Mouse (Mus musculus) intestine, postnatal 0 days (tissue): ENCODE data around the gene Pigr. TPM values are rescaled to one million over a fixed set of nuclear protein-coding genes. Genes with fewer than 3 reads are reported as not detected.

Experiments used
- ATAC-seq: fragments of 200-750 bp; cut with Nextera tagmentation; 2 replicates; pipeline ENCODE4 v1.8.0; 2017; ENCODE audit warnings: mild to moderate bottlenecking, moderate TSS enrichment, moderate library complexity
- H3K27ac ChIP-seq: fragments of 300-500 bp; sonication (generic); 2 replicates; pipeline ENCODE4 v1.5.1; 2014; ENCODE audit warnings: mild to moderate bottlenecking, low read depth, low read length, moderate library complexity
- H3K27me3 ChIP-seq: fragments of 300-500 bp; sonication (generic); replicated peaks from 2 replicates; pipeline ENCODE4 v1.6.1; 2014; ENCODE audit warnings: low read length, mixed read lengths; ENCODE audit not compliant: control insufficient read depth, insufficient read depth
- H3K36me3 ChIP-seq: fragments of 300-500 bp; sonication (generic); 2 replicates; pipeline ENCODE4 v1.6.1; 2014; ENCODE audit warnings: mild to moderate bottlenecking, moderate library complexity; ENCODE audit not compliant: control insufficient read depth, insufficient read depth
- H3K4me1 ChIP-seq: fragments of 300-500 bp; sonication (generic); replicated peaks from 2 replicates; pipeline ENCODE4 v1.6.1; 2014; ENCODE audit warnings: antibody characterized with exemption, low read length, mixed read lengths; ENCODE audit not compliant: control insufficient read depth, insufficient read depth
- H3K4me2 ChIP-seq: fragments of 300-500 bp; sonication (generic); replicated peaks from 2 replicates; pipeline ENCODE4 v1.6.1; 2014; ENCODE audit warnings: low read depth, mild to moderate bottlenecking, moderate library complexity
- H3K4me3 ChIP-seq: fragments of 300-500 bp; sonication (generic); 2 replicates; pipeline ENCODE4 v1.5.1; 2014; ENCODE audit warnings: low read depth, low read length
- H3K9ac ChIP-seq: fragments of 300-500 bp; sonication (generic); 2 replicates; pipeline ENCODE4 v1.6.1; 2014; ENCODE audit warnings: mild to moderate bottlenecking, low read depth, low read length
- H3K9me3 ChIP-seq: fragments of 300-500 bp; sonication (generic); 2 replicates; pipeline ENCODE4 v1.6.1; 2016; ENCODE audit warnings: mixed run types; ENCODE audit not compliant: control insufficient read depth
- CTCF ChIP-seq: sonication (generic); IDR thresholded peaks from 2 replicates; pipeline ENCODE4 v1.5.1; 2016; ENCODE audit warnings: low read depth, mild to moderate bottlenecking, control low read depth, antibody characterized with exemption, moderate library complexity
- WGBS: fragments of 180-500 bp; shearing (Covaris S2); extraction: QIAGEN DNeasy Blood & Tissue Kit; methylation state at CpG from one replicate; pipeline ENCODE4 v1.1.7; 2014; 5-methylcytosine and 5-hydroxymethylcytosine counted together
- polyA plus RNA-seq: library from polyadenylated mRNA; unstranded; fragments of >200 nt; fragmentation: Nextera tagmentation; extraction: Ambion mirVana; gene quantifications from 2 replicates; pipeline ENCODE4 v1.2.1, GENCODE M21; 2015

The Pigr gene
- polyA plus RNA-seq, 1 experiment from 2014 or later: 14.0 TPM

DNA sequence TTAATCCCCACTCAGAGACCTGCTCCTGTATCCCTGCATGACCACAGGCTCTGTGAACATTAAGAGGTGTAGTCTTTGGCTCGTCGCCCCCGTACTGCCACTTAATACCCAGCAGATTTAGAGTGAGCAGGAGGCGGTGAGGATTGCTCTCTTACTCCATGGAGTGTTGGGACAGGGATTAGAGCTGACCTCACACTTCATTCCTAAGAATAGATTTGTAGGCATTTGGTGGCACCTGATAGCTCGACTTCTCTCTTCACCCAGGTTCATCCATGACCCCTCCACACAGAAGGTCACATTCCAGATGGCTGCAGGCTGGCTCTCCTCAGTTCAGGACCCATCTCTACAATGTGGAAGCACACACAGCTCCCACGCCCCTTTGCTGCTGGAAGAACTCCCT is 22.2 kb upstream of the Pigr start:
- ATAC-seq: no peak
- no peaks in the 10 kb centered on the region for H3K36me3 ChIP-seq
- no peak overlapping the region for H3K4me2 ChIP-seq
- no peaks in the 10 kb centered on the region for H3K9me3 ChIP-seq
- H3K4me1 ChIP-seq: no peaks in the 10 kb centered on the region
- TF ChIP-seq CTCF: no peak
- H3K27ac ChIP-seq: no peak overlapping the region
- 65% methylated on average over 6 of the region's 6 CpGs for WGBS
- no peaks in the 10 kb centered on the region for H3K27me3 ChIP-seq
- no peak overlapping the region for H3K9ac ChIP-seq
- no peak overlapping the region for H3K4me3 ChIP-seq

DNA sequence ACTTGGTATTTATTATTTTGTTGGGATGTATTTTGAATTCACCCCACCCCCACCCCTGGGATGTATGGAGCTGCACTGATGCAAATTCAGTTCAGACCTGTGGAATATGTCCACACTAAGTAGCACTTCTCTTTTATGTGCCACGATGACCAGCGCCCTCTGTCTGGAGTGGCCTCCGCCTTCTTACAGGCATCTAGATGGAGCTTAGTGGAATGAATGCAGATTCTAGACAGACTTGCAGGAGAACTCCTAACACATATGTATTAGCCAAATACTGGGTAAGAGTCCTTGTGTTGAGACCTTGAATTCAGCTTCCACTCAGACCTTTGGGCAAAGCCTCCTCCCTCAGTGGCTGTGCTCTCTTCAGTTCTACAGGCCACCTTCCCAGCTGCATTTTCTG is 15.6 kb upstream of the Pigr start:
- ATAC-seq: no peak
- H3K9me3 ChIP-seq: no peaks in the 10 kb centered on the region
- H3K27me3 ChIP-seq: no peaks in the 10 kb centered on the region
- H3K27ac ChIP-seq: no peak overlapping the region
- H3K4me1 ChIP-seq: no peaks in the 10 kb centered on the region
- no peaks in the 10 kb centered on the region for H3K36me3 ChIP-seq
- no peak overlapping the region for H3K4me3 ChIP-seq
- TF ChIP-seq CTCF: no peak
- H3K9ac ChIP-seq: no peak overlapping the region
- WGBS: 81% methylated on average over 3 of the region's 3 CpGs
- H3K4me2 ChIP-seq: no peak overlapping the region

- no peak for ATAC-seq
- WGBS: 77% methylated on average over 17 of the region's 17 CpGs
- TF ChIP-seq CTCF: no peak
These were observed 15.2 kb upstream of the Pigr start for GRCm38 (mm10) chr1:130811316-130811715.

GRCm38 (mm10) chr1:130819737-130820136 is 6.7 kb upstream of the Pigr start:
- 83% methylated on average over 1 of the region's 1 CpGs for WGBS
- H3K4me1 ChIP-seq: 0 out of 2 replicates have a peak, but pooled peaks cover 6% of the 10 kb centered on the region
- no peak for TF ChIP-seq CTCF

More at GRCm38 (mm10) chr1:130811316-130811715, 15.2 kb upstream of the Pigr start:
- Histone ChIP-seq H3K9me3 (no peaks in the 10 kb centered on the region), H3K36me3 (no peaks in the 10 kb centered on the region), H3K4me1 (no peaks in the 10 kb centered on the region), H3K27ac (no peak overlapping the region), H3K27me3 (no peaks in the 10 kb centered on the region), H3K4me3 (no peak overlapping the region), H3K9ac (no peak overlapping the region), H3K4me2 (no peak overlapping the region)

DNA sequence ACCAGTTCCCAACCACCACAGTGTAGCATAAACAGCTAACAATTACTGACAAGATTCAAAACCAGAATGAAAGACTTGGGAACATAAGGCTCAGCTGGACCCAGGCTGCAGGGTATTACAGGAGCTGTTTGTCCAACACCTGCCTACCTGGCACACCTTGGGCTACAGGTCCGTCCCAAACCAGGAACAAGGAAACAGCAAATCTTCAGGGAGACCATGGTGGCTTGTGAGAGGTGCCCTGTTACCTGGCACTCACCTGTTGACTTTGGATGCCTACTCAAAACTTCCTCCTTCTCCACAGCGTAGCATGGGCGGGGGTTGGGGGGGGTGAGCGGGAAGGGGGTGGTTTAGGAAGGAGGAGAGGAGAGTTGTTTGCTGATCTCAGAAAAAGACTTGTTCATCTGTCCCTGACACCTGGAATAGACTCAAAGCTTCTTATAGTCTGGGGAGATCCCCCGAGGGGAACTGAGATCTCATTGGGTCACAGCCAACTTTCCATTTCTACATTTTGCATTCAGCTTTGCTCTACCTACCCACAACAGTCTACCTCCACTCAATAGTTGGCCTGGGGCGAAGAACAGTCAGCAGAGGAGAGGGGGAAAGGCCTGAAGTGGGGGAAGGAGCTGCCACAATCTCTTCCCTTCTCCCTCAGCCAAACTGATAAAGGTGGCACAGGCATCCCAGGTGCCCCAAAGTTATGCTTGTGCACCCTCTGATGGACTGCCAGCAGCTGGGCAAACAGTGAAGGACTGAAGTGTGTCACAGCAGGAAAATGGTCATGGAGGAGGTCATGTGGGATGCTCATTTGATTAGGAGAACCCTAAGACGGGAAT is 6.0 kb upstream of the Pigr start:
- Histone ChIP-seq H3K27ac (0 out of 2 replicates have a peak overlapping the region, but pooled peaks have one; percentile 22), H3K27me3 (no peaks in the 10 kb centered on the region)
- ATAC-seq: peak; percentile 89

More at GRCm38 (mm10) chr1:130819737-130820136, 6.7 kb upstream of the Pigr start:
- H3K36me3 ChIP-seq: no peaks in the 10 kb centered on the region
- no peaks in the 10 kb centered on the region for H3K27me3 ChIP-seq
- H3K9me3 ChIP-seq: no peaks in the 10 kb centered on the region
- H3K27ac ChIP-seq: 0 out of 2 replicates have a peak overlapping the region, but pooled peaks have one; percentile 22
- no peak for ATAC-seq
- no peak overlapping the region for H3K4me3 ChIP-seq
- H3K9ac ChIP-seq: no peak overlapping the region
- H3K4me2 ChIP-seq: no peak overlapping the region

GRCm38 (mm10) chr1:130821149-130821471 is 5.4 kb upstream of the Pigr start:
- no peaks in the 10 kb centered on the region for H3K36me3 ChIP-seq
- ATAC-seq: no peak; the same call in 1 of the 2 replicates
- no peak overlapping the region for H3K4me2 ChIP-seq
- H3K4me1 ChIP-seq: 0 out of 2 replicates have a peak, but pooled peaks cover 9% of the 10 kb centered on the region
- no peaks in the 10 kb centered on the region for H3K27me3 ChIP-seq
- H3K9ac ChIP-seq: no peak overlapping the region
- 60% methylated on average over 2 of the region's 2 CpGs for WGBS
- H3K4me3 ChIP-seq: no peak overlapping the region
- H3K9me3 ChIP-seq: no peaks in the 10 kb centered on the region
- H3K27ac ChIP-seq: peak overlapping the region; percentile 36; the same call in 1 of the 2 replicates
- no peak for TF ChIP-seq CTCF

More for the DNA sequence above, 6.0 kb upstream of the Pigr start:
- Histone ChIP-seq H3K9me3 (no peaks in the 10 kb centered on the region), H3K4me3 (no peak overlapping the region), H3K9ac (no peak overlapping the region), H3K4me2 (no peak overlapping the region), H3K36me3 (no peaks in the 10 kb centered on the region), H3K4me1 (0 out of 2 replicates have a peak, but pooled peaks cover 6% of the 10 kb centered on the region)
- 47% methylated on average over 7 of the region's 7 CpGs for WGBS
- no peak for TF ChIP-seq CTCF
